Mouse (Mus musculus): ENCODE data around the gene Slc26a1. TPM values are rescaled to one million over a fixed set of nuclear protein-coding genes. Genes with fewer than 3 reads are reported as not detected.

Gene Slc26a1
- total RNA-seq, 2 experiments from 2014 or later: 0.23 TPM; not detected in 1

Other genes starting within 250 kb of the Slc26a1 start
- gene Atp5k, start 241.1 kb downstream of the Slc26a1 start, total RNA-seq (2021): 100 to 1,000 TPM; 674 to 726 TPM
- under 1 TPM; 0.64 to 0.70 TPM for gene Mfsd7a, start 226.7 kb downstream of the Slc26a1 start, total RNA-seq (2021)
- gene Pcgf3, start 214.3 kb downstream of the Slc26a1 start, total RNA-seq (2021): 10 to 100 TPM; 61.1 to 64.9 TPM
- gene Cplx1, start 125.5 kb downstream of the Slc26a1 start, total RNA-seq (2021): under 1 TPM; 0.59 to 0.60 TPM
- gene Gak, start 45.8 kb downstream of the Slc26a1 start, total RNA-seq (2021): 10 to 100 TPM; 36.7 to 36.9 TPM
- gene Tmem175, start 45.8 kb downstream of the Slc26a1 start, total RNA-seq (2021): 1 to 10 TPM; 8.3 to 9.4 TPM
- 10 to 100 TPM; 12.9 to 15.3 TPM for gene Idua, start 15.2 kb downstream of the Slc26a1 start, total RNA-seq (2021)
- gene Dgkq, start 5.9 kb downstream of the Slc26a1 start, total RNA-seq (2021): 10 to 100 TPM; 11.8 to 16.2 TPM
- 10 to 100 TPM; 24.7 to 27.0 TPM for gene Fgfrl1, start 16.8 kb upstream of the Slc26a1 start, total RNA-seq (2021)
- gene Rnf212, start 99.4 kb upstream of the Slc26a1 start, total RNA-seq (2021): not detected
- gene Tmed11, start 119.8 kb upstream of the Slc26a1 start, total RNA-seq (2021): not detected
- gene Vmn2r8, start 133.3 kb upstream of the Slc26a1 start, total RNA-seq (2021): not detected
- not detected for gene Vmn2r9, start 177.0 kb upstream of the Slc26a1 start, total RNA-seq (2021)

Measured in heart, postnatal 4 days (tissue).